Mouse (Mus musculus): Measurements from ENCODE around the gene Sgms1. TPM values are rescaled to one million over a fixed set of nuclear protein-coding genes. Genes with fewer than 3 reads are reported as not detected.

The Sgms1 gene
- total RNA-seq, 2 experiments from 2014 or later: 84.4 to 112 TPM

DNA sequence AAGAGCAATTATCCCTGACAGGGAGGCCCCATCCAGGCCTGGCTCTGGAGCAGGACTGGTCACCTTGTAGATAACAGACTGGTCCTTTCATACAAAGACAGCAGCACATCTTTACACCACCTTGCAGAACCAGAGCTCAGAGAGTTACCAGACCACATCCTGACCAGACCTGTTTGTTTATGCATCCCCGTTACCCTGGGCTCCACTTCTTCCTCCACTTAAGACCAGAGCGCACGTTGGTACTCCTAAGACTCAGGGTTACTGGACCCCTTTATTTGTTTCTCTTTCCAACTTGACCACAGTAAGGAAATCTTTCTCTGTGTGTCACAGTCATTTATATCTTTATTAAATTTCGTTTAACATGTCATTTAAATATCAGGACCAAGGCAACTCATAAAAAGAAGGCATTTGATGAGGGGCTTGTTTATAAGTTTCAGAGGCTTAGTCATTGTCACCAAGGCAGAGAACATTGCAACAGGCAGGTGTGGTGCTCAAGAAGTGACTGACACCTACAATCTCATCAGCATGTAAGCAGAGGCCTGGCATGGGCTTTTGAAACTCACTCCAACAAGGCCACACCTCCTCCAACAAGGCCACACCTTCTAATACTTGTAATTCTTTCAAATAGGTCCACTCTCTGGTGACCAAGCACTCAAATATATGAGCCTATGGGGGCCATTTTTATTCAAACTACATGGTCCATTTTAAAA is 132.7 kb downstream of the Sgms1 start:
- no peak for ATAC-seq (replicated peaks; ENCODE audit: low FRiP score, poor library complexity, severe bottlenecking)

DNA sequence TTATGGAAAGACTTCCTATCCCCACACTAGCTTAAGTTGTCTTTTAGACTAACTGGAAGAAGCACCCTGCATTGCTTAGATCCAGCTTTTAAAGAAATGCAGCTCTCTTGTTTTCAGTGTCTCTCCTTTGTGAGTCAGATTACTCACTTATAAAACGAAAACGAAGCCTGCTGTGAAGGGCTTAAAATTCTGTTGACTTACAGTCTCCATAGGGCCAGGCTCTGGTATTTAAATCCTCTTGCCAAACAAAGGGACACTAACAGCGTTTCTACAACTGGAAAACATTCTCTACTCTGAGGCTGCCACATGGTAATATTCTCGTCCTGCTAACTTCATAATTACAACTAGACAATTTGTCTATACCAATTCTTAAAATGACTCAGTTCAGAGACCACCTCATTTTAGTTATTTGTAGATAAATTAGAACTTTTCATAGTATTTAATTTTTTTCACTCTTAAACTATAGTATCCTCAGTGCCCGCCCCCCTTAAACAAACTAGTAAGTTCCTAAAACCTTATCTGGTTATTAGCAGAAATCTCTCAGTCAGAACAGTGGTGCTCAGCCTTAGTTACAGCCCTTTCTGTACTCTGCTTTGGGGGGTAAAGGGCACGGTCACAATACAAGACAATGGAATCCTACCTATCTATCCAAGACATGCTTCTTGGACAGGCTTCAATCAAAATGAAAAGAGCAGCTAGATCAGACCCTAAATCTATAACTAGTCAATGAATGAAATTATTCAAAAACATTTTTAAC is 133.9 kb downstream of the Sgms1 start:
- no peak for ATAC-seq (replicated peaks; ENCODE audit: low FRiP score, poor library complexity, severe bottlenecking)

DNA sequence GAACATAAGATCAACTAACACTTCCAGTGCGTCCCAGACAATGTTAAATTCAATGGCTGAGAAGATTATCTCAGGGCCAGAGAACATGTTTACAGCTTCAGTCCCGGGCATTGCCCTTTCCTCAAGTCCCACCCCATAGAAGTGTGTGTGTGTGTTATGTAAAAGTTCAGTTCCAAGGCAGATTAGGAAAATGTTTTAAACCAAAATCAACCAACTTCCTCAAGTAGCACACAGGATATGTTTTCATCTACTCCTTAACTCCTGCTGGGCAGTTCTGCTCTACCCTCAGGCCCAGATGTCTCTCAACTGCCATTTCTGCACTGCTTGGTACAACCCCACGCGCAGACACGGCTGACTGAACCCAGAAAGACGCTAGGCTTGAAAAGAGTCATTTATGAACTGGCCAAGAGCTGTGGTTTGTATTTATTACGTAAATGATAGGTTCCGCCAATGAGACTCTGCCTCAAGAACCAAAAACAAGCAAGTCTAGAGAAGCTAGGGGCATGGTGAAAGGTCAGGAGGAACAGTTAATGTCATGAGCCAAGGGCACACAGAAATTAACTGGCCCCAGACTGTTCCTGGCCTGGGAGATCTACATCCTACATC is 134.7 kb downstream of the Sgms1 start:
- no peak for ATAC-seq (replicated peaks; ENCODE audit: low FRiP score, poor library complexity, severe bottlenecking)

DNA sequence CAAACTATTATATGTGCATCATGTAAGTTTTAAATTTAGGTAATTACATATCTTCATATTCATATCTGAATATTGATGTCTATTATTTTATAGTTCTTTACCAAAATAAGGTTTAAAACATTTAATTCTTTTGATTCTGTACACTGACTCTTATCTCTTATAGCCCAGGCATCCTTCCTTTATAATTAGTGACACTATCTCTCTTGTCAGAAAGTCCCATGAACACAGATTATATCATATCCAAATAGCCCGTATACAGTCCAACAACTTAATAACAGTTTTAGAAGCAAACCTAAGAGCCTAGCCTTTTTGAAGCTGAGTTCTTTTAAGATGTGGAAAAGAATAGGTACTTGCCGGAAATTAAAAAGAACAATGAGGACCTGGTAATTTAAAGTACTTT is 135.3 kb downstream of the Sgms1 start:
- no peak for ATAC-seq (replicated peaks; ENCODE audit: low FRiP score, poor library complexity, severe bottlenecking)

DNA sequence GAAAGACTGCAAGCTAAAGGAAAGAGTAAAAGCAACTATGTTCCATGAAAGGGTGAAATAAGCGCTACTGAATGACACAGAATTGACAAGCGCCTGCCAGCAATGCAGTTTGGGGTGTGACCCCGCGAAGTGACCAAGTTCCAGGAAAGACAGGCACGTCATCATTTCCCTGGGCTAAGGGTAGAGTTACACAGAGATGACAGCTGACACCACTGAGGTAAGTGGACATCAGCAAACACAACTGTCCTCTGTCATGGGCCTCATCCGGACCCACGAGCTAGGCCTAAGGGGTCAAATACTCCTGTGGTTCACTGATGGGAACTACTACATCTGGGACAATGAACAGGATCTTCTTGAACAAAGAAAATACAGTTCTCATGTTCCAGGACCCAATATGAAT is 136.5 kb downstream of the Sgms1 start:
- no peak for ATAC-seq (replicated peaks; ENCODE audit: low FRiP score, poor library complexity, severe bottlenecking)

DNA sequence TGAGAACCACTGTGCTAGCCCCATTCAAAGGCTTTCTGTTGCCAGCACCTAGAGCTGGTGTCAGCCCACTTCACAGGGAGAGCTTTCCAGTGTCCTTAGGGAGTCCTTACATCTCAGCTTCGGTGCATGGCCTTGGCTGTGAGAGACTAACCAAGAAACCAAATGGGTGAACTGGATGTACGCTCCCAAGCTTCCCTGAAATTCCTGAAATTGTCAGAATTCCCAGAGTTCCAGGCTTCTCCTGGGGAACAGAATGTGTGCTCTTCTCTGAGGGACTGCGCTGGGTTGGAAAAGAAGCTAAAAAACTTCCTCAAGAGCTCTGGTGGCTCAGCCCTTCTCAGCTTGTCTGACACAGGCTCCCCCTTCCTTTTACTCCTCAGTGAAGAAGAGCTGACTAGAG is 137.1 kb downstream of the Sgms1 start:
- no peak for ATAC-seq (replicated peaks; ENCODE audit: low FRiP score, poor library complexity, severe bottlenecking)

DNA sequence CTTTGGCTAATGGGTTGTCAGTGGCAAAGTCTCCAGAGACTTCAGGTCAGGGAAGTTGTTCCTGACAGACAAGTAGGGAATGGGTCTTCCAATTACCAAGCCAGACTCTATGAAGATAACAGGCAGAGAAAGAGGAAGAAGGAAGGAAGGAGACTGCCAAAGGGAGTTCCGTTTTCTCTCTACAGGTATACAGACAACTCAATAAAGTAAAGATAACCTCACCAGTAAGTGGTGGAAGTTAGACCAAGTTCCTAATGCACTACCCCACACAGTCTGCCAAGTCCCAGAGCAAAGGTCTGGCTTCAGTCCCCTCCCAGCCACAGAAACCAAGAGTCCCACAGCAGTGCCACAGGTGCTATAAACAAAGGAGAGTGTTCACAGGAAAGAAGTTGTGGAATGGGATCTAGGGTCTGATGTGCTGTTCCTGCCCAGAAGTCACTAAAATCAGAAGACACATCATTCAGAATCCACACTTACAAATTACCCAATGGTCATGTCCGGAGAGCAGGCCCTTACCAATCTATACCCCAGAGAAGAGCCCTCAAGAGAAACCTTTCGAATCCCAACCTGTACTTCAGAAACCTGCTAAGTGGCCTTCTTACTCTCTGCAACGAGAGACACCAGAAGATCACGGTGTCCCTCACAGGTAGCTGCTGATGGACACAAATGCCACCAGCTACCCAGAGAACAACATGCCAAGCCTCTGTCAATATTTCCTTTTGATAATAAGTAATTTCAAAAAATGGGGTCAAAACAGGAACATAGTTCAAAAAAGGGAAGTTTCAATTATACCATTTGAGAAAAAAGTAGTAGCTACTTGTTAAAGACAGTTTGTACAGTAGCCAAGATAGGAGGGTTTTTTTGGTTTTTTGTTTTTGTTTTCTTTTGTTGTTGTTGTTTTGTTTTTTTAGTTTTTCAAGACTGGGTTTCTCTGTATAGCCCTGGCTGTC is 140.1 kb downstream of the Sgms1 start:
- no peak for ATAC-seq (replicated peaks; ENCODE audit: low FRiP score, poor library complexity, severe bottlenecking)

DNA sequence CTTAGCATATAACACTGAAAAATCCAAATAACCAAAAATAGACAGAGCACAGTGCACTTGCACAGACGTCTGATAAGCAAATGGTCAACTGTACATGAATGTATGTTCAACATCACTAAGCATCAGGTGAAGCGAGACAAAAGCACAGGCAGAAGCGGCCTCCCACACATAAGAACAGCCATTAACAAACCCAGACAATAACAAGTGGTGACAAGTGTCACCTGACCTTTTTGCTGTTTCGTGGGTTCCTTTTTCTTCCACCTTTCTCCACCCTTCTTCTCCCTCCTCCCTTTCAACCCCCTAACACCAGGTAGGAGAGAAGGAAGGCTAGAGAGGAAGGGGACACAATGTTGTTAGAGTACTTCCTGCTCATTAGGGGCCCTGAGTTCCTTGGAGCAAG is 144.6 kb downstream of the Sgms1 start:
- ATAC-seq (replicated peaks; ENCODE audit: low FRiP score, poor library complexity, severe bottlenecking): no peak

DNA sequence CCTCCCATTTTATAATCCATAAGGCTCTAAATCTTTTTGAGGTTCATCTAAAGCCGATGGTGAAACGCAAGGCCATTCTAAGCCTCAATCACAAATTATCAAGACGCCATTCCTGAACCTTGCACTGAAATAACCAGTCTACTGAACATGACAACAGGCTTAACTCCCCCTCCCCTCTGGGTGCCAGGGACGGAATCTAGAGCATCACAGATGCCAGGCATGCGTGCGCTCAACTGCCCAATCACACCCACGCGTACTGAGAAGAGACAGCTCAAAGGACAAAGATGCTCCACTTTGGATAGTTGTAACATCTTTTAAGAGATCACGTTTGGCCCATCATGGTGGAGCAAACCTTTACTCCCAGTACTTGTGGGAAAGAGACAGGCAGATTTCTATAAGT is 146.3 kb downstream of the Sgms1 start:
- no peak for ATAC-seq (replicated peaks; ENCODE audit: low FRiP score, poor library complexity, severe bottlenecking)

DNA sequence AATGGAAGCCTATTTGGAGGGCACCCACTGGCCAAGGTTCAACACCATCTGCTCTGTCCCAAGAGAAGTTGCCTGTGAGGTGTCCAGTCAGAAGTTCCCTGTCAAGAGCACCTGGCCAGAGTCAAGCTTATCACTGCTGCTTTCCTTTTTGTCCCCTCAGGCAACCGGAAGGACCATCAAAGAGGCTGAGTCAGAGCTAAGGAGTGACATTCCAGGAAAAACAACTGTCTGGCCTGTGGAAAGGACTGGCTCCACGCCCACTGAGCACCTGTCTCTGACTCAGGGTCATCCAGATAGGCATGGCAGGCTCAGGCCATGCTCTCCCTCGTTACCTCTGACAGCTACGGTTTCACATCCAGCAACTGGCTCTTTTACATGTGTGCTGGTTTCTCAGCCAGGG is 147.4 kb downstream of the Sgms1 start:
- ATAC-seq (replicated peaks; ENCODE audit: low FRiP score, poor library complexity, severe bottlenecking): no peak

DNA sequence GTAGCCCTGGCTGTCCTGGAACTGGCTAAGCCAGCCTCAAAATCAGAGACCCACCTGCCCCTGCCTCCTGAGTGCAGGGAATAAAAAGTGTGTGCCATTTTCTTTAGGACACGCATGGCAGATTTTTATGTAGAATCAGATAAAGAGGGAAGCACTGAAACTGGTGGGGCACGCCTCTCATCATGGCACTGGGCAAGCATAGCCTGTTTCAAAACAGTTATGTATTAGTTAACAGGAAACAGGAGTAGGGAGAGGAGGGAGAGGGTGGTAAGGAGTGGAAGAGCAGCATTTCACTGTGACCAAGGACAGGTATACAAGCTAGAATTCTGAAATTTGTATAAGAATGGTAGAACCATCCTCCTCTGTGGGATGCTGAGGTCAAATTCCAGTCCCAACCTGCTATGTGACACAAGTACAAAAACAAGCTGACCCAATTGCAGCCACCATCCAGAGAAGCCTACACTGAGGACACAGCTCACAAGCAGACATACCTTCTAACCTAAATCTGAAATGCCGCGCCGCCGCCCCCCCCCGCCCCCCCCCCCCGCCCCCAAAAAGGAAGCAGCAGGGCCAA is 149.0 kb downstream of the Sgms1 start:
- no peak for ATAC-seq (replicated peaks; ENCODE audit: low FRiP score, poor library complexity, severe bottlenecking)

DNA sequence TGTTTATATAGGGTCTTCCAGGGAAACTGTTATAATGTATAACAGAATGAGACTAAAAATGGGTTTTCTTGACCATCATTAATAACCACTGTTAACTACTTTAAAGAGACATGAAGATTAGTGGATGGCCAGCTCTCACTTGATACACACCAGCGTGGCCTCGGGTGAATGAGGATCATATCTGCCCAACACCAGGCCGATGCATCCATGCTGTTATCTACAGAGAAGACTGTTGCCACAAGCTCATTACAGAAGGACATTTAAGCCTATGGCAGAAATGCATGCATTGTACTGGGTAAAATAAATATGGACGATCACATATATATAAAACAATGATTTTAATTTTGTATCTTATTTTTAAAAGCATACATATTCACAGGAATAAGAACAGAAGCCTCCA is 149.6 kb downstream of the Sgms1 start:
- peak; percentile 71 for ATAC-seq (replicated peaks; ENCODE audit: low FRiP score, poor library complexity, severe bottlenecking)

DNA sequence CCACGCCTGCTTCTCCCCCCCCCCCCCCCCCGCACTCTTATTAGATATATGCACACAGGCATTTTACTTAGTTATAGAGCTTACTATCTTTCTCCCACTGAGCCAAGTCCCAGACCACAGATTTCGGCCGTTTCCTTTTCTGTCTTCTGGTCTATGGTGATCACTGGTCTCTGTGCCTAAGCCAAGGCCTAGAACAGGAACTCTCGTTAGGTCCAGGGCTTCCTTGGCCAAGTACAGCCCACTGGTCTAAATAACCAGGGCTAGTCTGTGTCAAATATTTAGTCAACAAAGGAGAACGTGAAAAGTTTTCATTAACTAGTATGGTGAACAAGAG is 150.1 kb downstream of the Sgms1 start:
- no peak for ATAC-seq (replicated peaks; ENCODE audit: low FRiP score, poor library complexity, severe bottlenecking)

DNA sequence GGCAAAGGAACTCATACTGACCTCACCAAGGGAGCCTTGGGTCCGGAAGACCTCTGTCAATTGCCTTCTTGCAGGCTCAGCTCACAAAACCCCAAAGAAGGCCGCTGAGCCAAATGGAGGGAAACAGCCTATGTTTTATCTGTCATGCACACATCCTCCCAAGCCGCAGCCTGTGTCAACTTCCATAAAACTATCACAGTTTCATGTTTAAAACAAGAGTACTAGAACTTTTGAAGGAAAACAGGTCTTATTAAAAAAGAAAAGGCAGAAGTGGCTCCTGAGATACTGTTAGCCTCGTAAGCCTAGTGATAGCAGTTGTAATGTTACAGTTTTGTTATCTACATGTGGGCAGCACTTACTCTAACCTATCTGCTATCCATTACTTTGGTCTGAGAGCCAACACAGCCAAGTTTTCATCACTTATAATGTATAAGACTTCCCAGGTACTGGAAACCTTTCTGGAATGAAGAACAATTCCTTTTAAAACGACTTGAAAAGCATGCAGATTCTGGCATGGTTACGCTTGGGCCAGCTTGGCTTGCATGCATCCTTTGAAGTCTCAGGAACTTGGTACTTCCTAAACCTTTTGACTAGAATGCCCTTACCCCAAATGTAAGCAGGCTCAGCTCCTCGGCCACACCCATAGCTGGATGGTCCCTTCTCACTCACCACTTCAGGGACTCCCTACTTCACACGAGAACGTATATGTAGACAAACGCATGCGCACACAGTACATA is 150.6 kb downstream of the Sgms1 start:
- ATAC-seq (replicated peaks; ENCODE audit: low FRiP score, poor library complexity, severe bottlenecking): peak; percentile 73

DNA sequence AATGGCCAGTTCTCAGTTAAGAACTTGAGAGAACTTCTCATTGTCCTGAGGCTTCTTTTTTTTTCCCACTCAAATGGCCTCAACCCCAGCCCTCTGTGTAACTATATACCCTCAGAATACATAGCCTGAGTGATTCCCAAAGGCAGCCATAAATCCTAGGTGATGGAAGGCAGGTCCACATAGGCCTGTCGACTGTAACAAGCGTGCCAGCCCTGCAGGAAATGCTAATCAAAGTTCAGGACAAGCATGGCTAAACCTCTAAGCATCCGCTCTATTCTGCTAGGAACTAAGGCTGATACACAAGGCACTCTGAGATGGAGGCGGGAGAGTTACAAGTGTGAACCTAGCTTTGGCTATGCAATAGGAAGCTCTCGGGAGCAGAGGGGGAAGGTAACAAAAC is 151.8 kb downstream of the Sgms1 start:
- peak; percentile 27 for ATAC-seq (replicated peaks; ENCODE audit: low FRiP score, poor library complexity, severe bottlenecking)

DNA sequence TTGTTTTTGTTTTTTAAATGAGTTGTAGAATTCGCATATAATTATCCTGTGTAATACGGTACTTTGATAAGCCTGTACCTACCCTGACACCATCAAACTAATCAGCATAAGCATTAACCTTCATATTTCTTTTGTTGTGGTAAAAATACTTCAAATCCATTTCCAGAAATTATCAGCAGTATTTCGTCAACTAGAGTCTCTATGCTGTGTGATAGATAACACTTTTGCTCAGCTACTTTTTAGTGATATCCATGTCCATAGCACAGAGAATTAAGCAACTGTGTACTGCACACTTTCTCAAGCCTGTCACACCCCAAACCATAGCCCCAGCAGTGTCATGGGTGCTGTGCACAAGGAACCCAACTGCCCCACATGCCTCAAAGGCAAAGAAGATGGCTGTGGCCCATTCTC is 152.3 kb downstream of the Sgms1 start:
- peak; percentile 41; the same call in 1 of the 2 replicates for ATAC-seq (replicated peaks; ENCODE audit: low FRiP score, poor library complexity, severe bottlenecking)

DNA sequence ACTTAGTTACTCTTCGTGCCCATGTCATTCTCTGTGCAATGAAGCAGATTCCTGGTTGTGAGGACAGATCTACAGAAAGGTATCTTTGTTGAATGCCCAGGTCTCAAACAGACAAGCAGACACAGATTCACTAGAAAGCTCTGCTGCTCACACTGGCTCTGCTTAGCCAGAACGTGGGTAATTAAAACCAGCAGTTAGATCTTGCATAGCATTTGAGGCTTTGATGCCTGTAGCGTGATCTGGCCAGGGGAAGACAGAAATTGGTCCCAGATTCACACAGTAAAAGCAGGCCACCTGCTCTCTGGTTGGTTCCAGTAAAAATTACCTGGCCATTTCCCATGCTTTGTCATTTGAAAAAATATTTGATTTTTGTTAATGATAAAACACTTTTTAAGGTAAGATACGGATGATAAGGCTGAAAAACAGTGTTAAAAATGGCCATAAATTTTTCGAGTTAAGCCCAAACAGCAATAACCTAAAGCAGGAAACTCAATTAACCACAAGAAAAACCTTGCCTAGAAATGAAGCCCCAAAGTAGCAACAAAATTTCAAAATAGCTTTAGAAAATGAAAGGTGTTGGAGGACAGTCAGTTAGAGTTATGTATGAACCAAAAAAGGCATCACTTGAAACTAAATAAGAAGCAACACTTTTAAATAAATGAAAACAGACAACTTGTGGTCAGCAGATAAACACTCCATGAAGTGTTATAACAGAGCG is 154.6 kb downstream of the Sgms1 start:
- no peak for ATAC-seq (replicated peaks; ENCODE audit: low FRiP score, poor library complexity, severe bottlenecking)

DNA sequence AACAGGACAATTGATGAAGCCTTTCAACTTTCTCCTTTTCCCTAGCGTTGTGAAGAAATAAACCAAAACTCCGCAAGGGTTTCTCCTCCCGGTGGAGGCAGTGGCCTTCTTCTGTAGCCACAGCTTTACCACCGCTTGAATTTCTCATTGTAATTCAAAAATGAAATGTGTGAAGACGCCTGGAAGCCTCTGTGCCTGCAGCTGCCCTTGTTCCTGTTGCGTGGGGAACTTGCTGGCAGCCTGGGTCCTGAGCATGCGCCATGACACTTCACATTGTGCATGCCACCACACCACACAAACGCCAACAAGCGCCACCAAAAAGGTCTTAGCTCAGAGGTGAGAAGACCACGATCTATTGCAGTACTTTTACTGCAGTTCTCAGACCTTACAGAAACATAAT is 158.2 kb downstream of the Sgms1 start:
- ATAC-seq (replicated peaks; ENCODE audit: low FRiP score, poor library complexity, severe bottlenecking): no peak

DNA sequence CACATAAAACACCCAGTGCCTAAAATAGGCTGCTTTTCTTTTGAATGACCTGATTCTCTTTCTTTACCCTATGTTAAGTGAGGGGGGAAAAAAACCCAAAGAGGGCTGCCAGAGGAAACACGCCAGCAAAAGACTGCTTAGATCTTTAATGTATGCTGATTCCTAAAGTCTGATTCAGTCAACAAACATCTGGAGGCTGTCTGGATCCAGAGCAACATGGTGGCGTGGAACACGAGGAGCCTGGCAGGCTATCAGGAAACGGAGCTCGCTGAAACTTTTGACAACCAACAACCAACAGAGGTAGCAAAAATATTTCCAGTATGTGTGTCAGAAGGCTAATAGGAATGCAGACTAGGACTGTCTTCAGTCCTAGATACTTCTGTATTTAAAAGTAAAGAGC is 158.7 kb downstream of the Sgms1 start:
- ATAC-seq (replicated peaks; ENCODE audit: low FRiP score, poor library complexity, severe bottlenecking): no peak

Measured in erythroblast, adult 5-6 weeks (primary cell).